Mouse (Mus musculus): ENCODE results near the gene Acp2. TPM values are rescaled to one million over a fixed set of nuclear protein-coding genes. Genes with fewer than 3 reads are reported as not detected.

The Acp2 gene
- polyA plus RNA-seq, 1 experiment from 2014 or later, result 20.4 TPM

DNA sequence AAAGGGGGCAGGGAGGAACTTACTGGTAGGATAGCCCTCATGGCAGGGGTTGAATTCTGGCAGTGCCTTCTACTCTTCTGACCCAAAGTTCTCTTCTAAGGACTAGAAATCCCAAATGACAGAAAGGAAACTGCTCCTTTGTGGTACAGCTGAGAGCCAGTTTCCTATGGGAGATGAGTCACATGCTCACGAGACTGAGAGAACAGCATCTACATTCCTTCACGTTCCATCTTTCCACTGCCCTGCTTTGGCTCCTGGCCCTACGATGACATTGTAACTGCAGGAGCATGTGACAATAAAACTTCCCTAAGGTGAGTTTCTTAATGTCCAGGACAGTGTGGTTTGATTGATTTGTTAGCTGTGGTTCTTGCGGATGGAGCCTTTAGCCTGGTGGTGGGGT, 45.7 kb downstream of the Acp2 start:
- no peak for ATAC-seq
- no peak overlapping the region for H3K4me3 ChIP-seq (ENCODE audit: low read length)
- no peaks in the 10 kb centered on the region for H3K9me3 ChIP-seq (ENCODE audit: control insufficient read depth, low read length)
- no peaks in the 10 kb centered on the region for H3K36me3 ChIP-seq (ENCODE audit: control insufficient read depth, insufficient read depth, low read length)
- H3K4me2 ChIP-seq (ENCODE audit: low read depth, low read length), result no peak overlapping the region
- 87% methylated on average over 4 of the region's 4 CpGs for WGBS
- no peak overlapping the region for H3K9ac ChIP-seq (ENCODE audit: low read depth, low read length)
- no peak overlapping the region for H3K27ac ChIP-seq (ENCODE audit: low read length)
- no peaks in the 10 kb centered on the region for H3K27me3 ChIP-seq (replicated peaks; ENCODE audit: control insufficient read depth, insufficient read depth, low read length)
- H3K4me1 ChIP-seq (ENCODE audit: control insufficient read depth, insufficient read depth, low read length), result no peaks in the 10 kb centered on the region

DNA sequence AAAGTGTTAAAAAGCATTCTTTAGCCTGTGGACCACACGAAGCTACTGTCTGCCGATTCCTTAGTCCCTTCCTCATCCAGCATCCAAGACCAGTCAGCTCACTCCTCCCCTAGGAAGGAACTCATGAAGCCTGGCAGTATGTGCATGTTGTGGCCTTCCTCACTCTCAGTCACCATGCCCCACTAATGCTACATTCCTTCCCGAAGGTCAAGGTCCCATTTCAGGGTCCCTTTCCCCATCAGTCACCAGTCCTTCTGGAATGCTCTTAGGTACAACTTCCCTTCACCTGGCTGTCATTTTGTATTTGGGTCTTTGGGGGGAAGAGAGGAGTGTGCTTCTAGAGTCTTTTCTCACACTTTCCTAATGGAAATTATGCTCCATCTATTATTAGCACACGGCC, 49.3 kb downstream of the Acp2 start:
- ATAC-seq, result no peak
- no peaks in the 10 kb centered on the region for H3K9me3 ChIP-seq (ENCODE audit: control insufficient read depth, low read length)
- no peak overlapping the region for H3K9ac ChIP-seq (ENCODE audit: low read depth, low read length)
- 70% methylated on average over 4 of the region's 4 CpGs for WGBS
- H3K4me2 ChIP-seq (ENCODE audit: low read depth, low read length), result no peak overlapping the region
- peaks cover 7% of the 10 kb centered on the region; the same call in 1 of the 2 replicates for H3K4me1 ChIP-seq (ENCODE audit: control insufficient read depth, insufficient read depth, low read length)
- peaks cover 2% of the 10 kb centered on the region; the same call in 1 of the 2 replicates for H3K27me3 ChIP-seq (replicated peaks; ENCODE audit: control insufficient read depth, insufficient read depth, low read length)
- H3K27ac ChIP-seq (ENCODE audit: low read length), result no peak overlapping the region
- no peak overlapping the region for H3K4me3 ChIP-seq (ENCODE audit: low read length)
- H3K36me3 ChIP-seq (ENCODE audit: control insufficient read depth, insufficient read depth, low read length), result no peaks in the 10 kb centered on the region

DNA sequence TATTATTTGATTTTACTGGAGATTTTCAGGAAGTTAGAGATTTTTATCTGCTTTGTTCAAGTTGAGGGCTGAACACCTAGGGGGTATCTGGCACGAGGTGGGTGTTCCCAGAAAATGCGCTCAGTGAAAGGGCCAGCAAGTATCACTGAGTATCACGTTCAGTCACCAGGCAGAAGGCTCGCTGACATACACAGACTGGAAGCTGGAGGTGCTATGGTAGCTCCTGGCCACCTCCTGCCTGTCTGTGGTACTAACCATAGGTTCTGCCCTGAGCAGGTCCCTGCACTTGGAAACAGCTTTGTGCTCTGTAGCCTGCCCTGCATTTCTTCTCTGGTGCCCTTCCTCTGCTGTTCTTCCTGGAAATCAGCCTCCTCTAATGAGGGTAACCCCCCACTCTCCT, 49.8 kb downstream of the Acp2 start:
- WGBS, result 64% methylated on average over 4 of the region's 4 CpGs

DNA sequence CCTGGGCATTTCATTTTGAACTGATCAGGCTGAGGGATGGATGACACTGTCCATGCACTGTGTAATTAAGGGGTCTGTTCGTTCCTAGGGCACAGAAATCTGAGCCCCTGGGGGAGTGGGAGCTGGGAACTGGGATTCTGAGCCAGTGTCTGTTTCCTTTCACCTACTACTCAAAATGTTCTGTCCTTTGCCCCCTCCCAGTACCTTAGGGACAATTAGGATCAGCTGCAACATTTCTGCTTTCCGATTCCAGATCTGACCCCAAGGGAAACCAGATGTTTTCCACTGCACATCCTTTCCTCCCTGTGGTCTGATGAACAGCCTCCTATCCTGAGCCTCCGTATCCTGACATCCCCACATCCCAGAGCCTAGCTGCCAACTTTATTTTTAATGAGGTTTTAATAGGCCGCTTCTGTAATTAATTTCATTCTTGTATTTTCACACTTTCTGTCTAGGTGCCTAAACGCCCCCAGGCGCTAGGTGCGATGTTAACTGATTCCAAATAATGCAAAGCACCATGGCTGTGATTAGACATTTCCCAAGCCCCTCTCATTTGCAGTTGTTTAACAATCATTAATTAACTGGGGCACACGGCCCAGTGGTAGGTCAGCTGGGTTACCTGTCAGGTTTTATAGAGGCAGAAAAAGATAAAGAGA, 52.2 kb downstream of the Acp2 start:
- H3K9me3 ChIP-seq (ENCODE audit: control insufficient read depth, low read length), result no peaks in the 10 kb centered on the region
- H3K4me2 ChIP-seq (ENCODE audit: low read depth, low read length), result no peak overlapping the region
- H3K27ac ChIP-seq (ENCODE audit: low read length), result no peak overlapping the region
- H3K4me3 ChIP-seq (ENCODE audit: low read length), result no peak overlapping the region
- H3K4me1 ChIP-seq (ENCODE audit: control insufficient read depth, insufficient read depth, low read length), result peaks cover 22% of the 10 kb centered on the region
- 40% methylated on average over 8 of the region's 8 CpGs for WGBS
- H3K9ac ChIP-seq (ENCODE audit: low read depth, low read length), result no peak overlapping the region
- H3K27me3 ChIP-seq (replicated peaks; ENCODE audit: control insufficient read depth, insufficient read depth, low read length), result peaks cover 2% of the 10 kb centered on the region; the same call in 1 of the 2 replicates
- ATAC-seq, result no peak
- no peaks in the 10 kb centered on the region for H3K36me3 ChIP-seq (ENCODE audit: control insufficient read depth, insufficient read depth, low read length)

More for the DNA sequence above, 49.8 kb downstream of the Acp2 start:
- Histone ChIP-seq H3K4me3 (ENCODE audit: low read length) (no peak overlapping the region), H3K9me3 (ENCODE audit: control insufficient read depth, low read length) (no peaks in the 10 kb centered on the region), H3K4me1 (ENCODE audit: control insufficient read depth, insufficient read depth, low read length) (peaks cover 12% of the 10 kb centered on the region), H3K27me3 (replicated peaks; ENCODE audit: control insufficient read depth, insufficient read depth, low read length) (peaks cover 2% of the 10 kb centered on the region; the same call in 1 of the 2 replicates), H3K36me3 (ENCODE audit: control insufficient read depth, insufficient read depth, low read length) (no peaks in the 10 kb centered on the region), H3K4me2 (ENCODE audit: low read depth, low read length) (no peak overlapping the region), H3K27ac (ENCODE audit: low read length) (no peak overlapping the region), H3K9ac (ENCODE audit: low read depth, low read length) (no peak overlapping the region)
- no peak for ATAC-seq

- peak; percentile 25; the same call in 1 of the 2 replicates for ATAC-seq
- Histone ChIP-seq H3K4me1 (ENCODE audit: control insufficient read depth, insufficient read depth, low read length) (peaks cover 22% of the 10 kb centered on the region), H3K9ac (ENCODE audit: low read depth, low read length) (peak within 1 kb of the TSS; percentile 72), H3K4me2 (ENCODE audit: low read depth, low read length) (peak within 1 kb of the TSS; percentile 96), H3K27ac (ENCODE audit: low read length) (peak within 1 kb of the TSS; percentile 36), H3K4me3 (ENCODE audit: low read length) (peak within 1 kb of the TSS; percentile 76), H3K9me3 (ENCODE audit: control insufficient read depth, low read length) (no peaks in the 10 kb centered on the region), H3K36me3 (ENCODE audit: control insufficient read depth, insufficient read depth, low read length) (no peaks in the 10 kb centered on the region), H3K27me3 (replicated peaks; ENCODE audit: control insufficient read depth, insufficient read depth, low read length) (peaks cover 2% of the 10 kb centered on the region; the same call in 1 of the 2 replicates)
- 3% methylated on average over 27 of the region's 27 CpGs for WGBS
Observed at GRCm38 (mm10) chr2:91255661-91256150, 53.0 kb downstream of the Acp2 start, which contains the start of gene Pacsin3. Pacsin3 (plus strand) TSS chr2:91255954.

- 1% methylated on average over 52 of the region's 52 CpGs for WGBS
- Histone ChIP-seq H3K27me3 (replicated peaks; ENCODE audit: control insufficient read depth, insufficient read depth, low read length) (peaks cover 2% of the 10 kb centered on the region; the same call in 1 of the 2 replicates), H3K4me1 (ENCODE audit: control insufficient read depth, insufficient read depth, low read length) (peaks cover 22% of the 10 kb centered on the region), H3K9ac (ENCODE audit: low read depth, low read length) (peak overlapping the region; percentile 72), H3K27ac (ENCODE audit: low read length) (peak overlapping the region; percentile 36), H3K9me3 (ENCODE audit: control insufficient read depth, low read length) (no peaks in the 10 kb centered on the region), H3K36me3 (ENCODE audit: control insufficient read depth, insufficient read depth, low read length) (no peaks in the 10 kb centered on the region), H3K4me3 (ENCODE audit: low read length) (peak overlapping the region; percentile 76), H3K4me2 (ENCODE audit: low read depth, low read length) (peak overlapping the region; percentile 96)
- ATAC-seq, result peak; percentile 82
Observed at GRCm38 (mm10) chr2:91256256-91257125, 53.8 kb downstream of the Acp2 start.

- Histone ChIP-seq H3K4me2 (ENCODE audit: low read depth, low read length) (peak overlapping the region; percentile 96), H3K4me3 (ENCODE audit: low read length) (peak overlapping the region; percentile 76), H3K9ac (ENCODE audit: low read depth, low read length) (peak overlapping the region; percentile 72), H3K27ac (ENCODE audit: low read length) (peak overlapping the region; percentile 36), H3K9me3 (ENCODE audit: control insufficient read depth, low read length) (no peaks in the 10 kb centered on the region), H3K36me3 (ENCODE audit: control insufficient read depth, insufficient read depth, low read length) (no peaks in the 10 kb centered on the region), H3K27me3 (replicated peaks; ENCODE audit: control insufficient read depth, insufficient read depth, low read length) (peaks cover 2% of the 10 kb centered on the region; the same call in 1 of the 2 replicates), H3K4me1 (ENCODE audit: control insufficient read depth, insufficient read depth, low read length) (peaks cover 22% of the 10 kb centered on the region)
- peak; percentile 76 for ATAC-seq
- 2% methylated on average over 22 of the region's 22 CpGs for WGBS
Observed at GRCm38 (mm10) chr2:91257126-91257980, 54.7 kb downstream of the Acp2 start.

DNA sequence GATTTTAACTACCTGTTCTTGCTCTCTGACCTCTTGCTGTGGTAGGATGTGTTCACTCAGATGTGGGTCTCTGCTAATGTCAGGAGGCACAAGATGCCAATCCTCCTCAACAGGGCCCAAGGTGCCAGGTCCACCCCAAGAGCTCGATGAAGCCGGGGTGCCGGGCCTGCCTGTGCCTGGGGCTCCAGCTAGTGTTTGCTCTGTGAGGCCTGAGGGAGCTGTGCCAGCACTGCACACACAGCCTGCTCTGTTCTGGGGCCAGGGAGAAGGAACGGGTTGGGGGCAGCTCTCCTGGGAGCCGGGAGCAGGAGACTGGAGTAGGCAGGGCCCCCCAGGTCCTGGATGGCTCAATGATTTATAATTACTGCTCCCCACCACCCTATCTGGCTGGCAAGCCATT, 55.4 kb downstream of the Acp2 start:
- ATAC-seq, result no peak
- 55% methylated on average over 5 of the region's 5 CpGs for WGBS
- H3K36me3 ChIP-seq (ENCODE audit: control insufficient read depth, insufficient read depth, low read length), result 0 out of 2 replicates have a peak, but pooled peaks cover 2% of the 10 kb centered on the region
- peak overlapping the region; percentile 17; the same call in 1 of the 2 replicates for H3K27ac ChIP-seq (ENCODE audit: low read length)
- peaks cover 2% of the 10 kb centered on the region; the same call in 1 of the 2 replicates for H3K27me3 ChIP-seq (replicated peaks; ENCODE audit: control insufficient read depth, insufficient read depth, low read length)
- peak overlapping the region; percentile 76 for H3K4me3 ChIP-seq (ENCODE audit: low read length)
- no peaks in the 10 kb centered on the region for H3K9me3 ChIP-seq (ENCODE audit: control insufficient read depth, low read length)
- H3K9ac ChIP-seq (ENCODE audit: low read depth, low read length), result peak overlapping the region; percentile 72
- H3K4me2 ChIP-seq (ENCODE audit: low read depth, low read length), result peak overlapping the region; percentile 96
- peaks cover 22% of the 10 kb centered on the region for H3K4me1 ChIP-seq (ENCODE audit: control insufficient read depth, insufficient read depth, low read length)

All from intestine, embryonic 16.5 days (tissue).